Mouse (Mus musculus): ENCODE data around the gene Pus3. TPM values are rescaled to one million over a fixed set of nuclear protein-coding genes. Genes with fewer than 3 reads are reported as not detected.

The Pus3 gene
- total and polyA plus RNA-seq, 2 experiments: 1.3 to 5.3 TPM

DNA sequence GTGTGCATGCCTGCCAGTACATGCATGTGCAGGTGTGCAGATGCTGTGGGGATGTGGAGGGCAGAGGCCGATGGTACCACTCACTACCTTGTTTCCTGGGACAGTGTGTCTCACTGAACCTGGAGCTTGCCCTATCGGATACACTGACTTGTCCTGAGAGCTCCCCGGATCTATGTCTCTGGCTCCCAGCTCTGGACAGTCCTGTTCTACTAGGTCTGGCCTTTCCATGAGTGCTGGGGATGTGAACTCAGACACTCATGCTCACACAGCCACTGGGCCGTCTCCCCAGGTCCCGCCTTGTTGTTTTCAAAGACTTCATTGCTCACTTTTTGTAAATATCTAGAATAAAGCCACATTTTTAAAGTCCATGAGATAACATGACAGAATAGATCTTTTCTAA, 17.4 kb upstream of the Pus3 start:
- Histone ChIP-seq H3K79me2 (ENCODE audit: control insufficient read depth, insufficient read depth, low read length) (no peaks in the 10 kb centered on the region), H3K9ac (ENCODE audit: low read depth, low read length) (no peak overlapping the region), H3K36me3 (ENCODE audit: control insufficient read depth, insufficient read depth, low read length) (no peaks in the 10 kb centered on the region), H3K27me3 (ENCODE audit: control insufficient read depth, insufficient read depth, low read length) (no peaks in the 10 kb centered on the region), H3K4me3 (ENCODE audit: insufficient read depth, low read depth, low read length) (no peak overlapping the region), H3K27ac (replicated peaks; ENCODE audit: insufficient read depth, low read depth, low read length) (no peak overlapping the region), H3K4me1 (ENCODE audit: control insufficient read depth, insufficient read depth, low read length) (no peaks in the 10 kb centered on the region)
- 81% methylated on average over 5 of the region's 5 CpGs for WGBS
- no peak for DNase-seq (ENCODE audit: extremely low read depth, low read depth, low spot score)
- TF ChIP-seq POLR2A (IDR thresholded peaks at IDR 0.05; ENCODE audit: extremely low read depth, insufficient read depth, low read length) (no peak), CTCF (IDR thresholded peaks at IDR 0.05; ENCODE audit: low read depth, low read length) (no peak)

GRCm38 (mm10) chr9:35541488-35541887, 16.9 kb upstream of the Pus3 start:
- peak; percentile 35 for DNase-seq (ENCODE audit: extremely low read depth, low read depth, low spot score)
- H3K4me1 ChIP-seq (ENCODE audit: control insufficient read depth, insufficient read depth, low read length): no peaks in the 10 kb centered on the region
- H3K79me2 ChIP-seq (ENCODE audit: control insufficient read depth, insufficient read depth, low read length): no peaks in the 10 kb centered on the region
- no peak overlapping the region for H3K27ac ChIP-seq (replicated peaks; ENCODE audit: insufficient read depth, low read depth, low read length)
- H3K36me3 ChIP-seq (ENCODE audit: control insufficient read depth, insufficient read depth, low read length): no peaks in the 10 kb centered on the region
- WGBS: 9% methylated on average over 6 of the region's 6 CpGs
- no peak overlapping the region for H3K9ac ChIP-seq (ENCODE audit: low read depth, low read length)
- TF ChIP-seq CTCF (IDR thresholded peaks at IDR 0.05; ENCODE audit: low read depth, low read length) (peak; percentile 67), POLR2A (IDR thresholded peaks at IDR 0.05; ENCODE audit: extremely low read depth, insufficient read depth, low read length) (no peak)
- H3K27me3 ChIP-seq (ENCODE audit: control insufficient read depth, insufficient read depth, low read length): no peaks in the 10 kb centered on the region
- H3K4me3 ChIP-seq (ENCODE audit: insufficient read depth, low read depth, low read length): no peak overlapping the region

GRCm38 (mm10) chr9:35541941-35542340, 16.5 kb upstream of the Pus3 start:
- H3K79me2 ChIP-seq (ENCODE audit: control insufficient read depth, insufficient read depth, low read length): no peaks in the 10 kb centered on the region
- H3K27ac ChIP-seq (replicated peaks; ENCODE audit: insufficient read depth, low read depth, low read length): no peak overlapping the region
- no peaks in the 10 kb centered on the region for H3K27me3 ChIP-seq (ENCODE audit: control insufficient read depth, insufficient read depth, low read length)
- no peak for DNase-seq (ENCODE audit: extremely low read depth, low read depth, low spot score)
- no peaks in the 10 kb centered on the region for H3K36me3 ChIP-seq (ENCODE audit: control insufficient read depth, insufficient read depth, low read length)
- no peak overlapping the region for H3K9ac ChIP-seq (ENCODE audit: low read depth, low read length)
- no peaks in the 10 kb centered on the region for H3K4me1 ChIP-seq (ENCODE audit: control insufficient read depth, insufficient read depth, low read length)
- no peak overlapping the region for H3K4me3 ChIP-seq (ENCODE audit: insufficient read depth, low read depth, low read length)
- WGBS: 55% methylated on average over 6 of the region's 6 CpGs
- TF ChIP-seq CTCF (IDR thresholded peaks at IDR 0.05; ENCODE audit: low read depth, low read length) (no peak), POLR2A (IDR thresholded peaks at IDR 0.05; ENCODE audit: extremely low read depth, insufficient read depth, low read length) (no peak)

DNA sequence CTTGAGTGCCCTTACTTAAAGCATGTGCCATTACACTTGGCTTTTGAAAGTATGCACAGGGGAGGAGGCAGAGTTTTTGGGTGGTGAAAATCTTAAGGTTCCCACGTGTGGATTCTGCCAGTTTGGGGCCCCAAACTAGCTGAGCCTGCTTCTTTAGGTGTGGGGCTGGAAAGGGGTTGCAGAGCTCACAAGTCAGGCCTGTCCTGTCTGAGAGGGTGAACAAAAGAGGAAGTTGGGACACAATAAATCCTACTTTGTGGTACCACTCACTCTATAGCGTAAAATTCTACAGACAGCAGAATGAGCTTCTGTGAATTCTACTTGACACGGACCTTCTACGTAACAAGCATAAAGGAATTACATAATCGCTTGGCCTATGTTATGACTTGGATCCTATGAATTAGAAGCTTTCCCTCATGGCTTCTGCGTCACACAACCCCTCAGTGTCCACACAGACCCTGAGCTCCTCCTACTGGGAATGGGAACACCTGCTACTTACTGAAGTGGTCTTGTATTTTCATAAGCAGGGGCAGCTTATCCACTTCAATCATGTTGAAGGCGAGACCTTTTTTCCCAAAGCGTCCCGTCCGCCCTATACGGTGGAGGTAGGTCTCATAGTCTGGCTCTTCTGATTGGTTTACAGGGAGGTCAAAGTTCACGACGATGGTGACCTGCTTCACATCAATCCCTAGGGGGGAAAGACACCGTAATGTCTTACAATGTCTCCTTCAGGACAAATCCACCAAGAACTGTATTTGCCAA, 15.1 kb upstream of the Pus3 start:
- WGBS: 88% methylated on average over 14 of the region's 14 CpGs
- no peak for DNase-seq (ENCODE audit: extremely low read depth, low read depth, low spot score)
- H3K27ac ChIP-seq (replicated peaks; ENCODE audit: insufficient read depth, low read depth, low read length): no peak overlapping the region
- H3K4me1 ChIP-seq (ENCODE audit: control insufficient read depth, insufficient read depth, low read length): no peaks in the 10 kb centered on the region
- H3K4me3 ChIP-seq (ENCODE audit: insufficient read depth, low read depth, low read length): no peak overlapping the region
- H3K9ac ChIP-seq (ENCODE audit: low read depth, low read length): no peak overlapping the region
- H3K79me2 ChIP-seq (ENCODE audit: control insufficient read depth, insufficient read depth, low read length): no peaks in the 10 kb centered on the region
- no peaks in the 10 kb centered on the region for H3K36me3 ChIP-seq (ENCODE audit: control insufficient read depth, insufficient read depth, low read length)
- TF ChIP-seq CTCF (IDR thresholded peaks at IDR 0.05; ENCODE audit: low read depth, low read length) (no peak), POLR2A (IDR thresholded peaks at IDR 0.05; ENCODE audit: extremely low read depth, insufficient read depth, low read length) (no peak)
- H3K27me3 ChIP-seq (ENCODE audit: control insufficient read depth, insufficient read depth, low read length): no peaks in the 10 kb centered on the region

DNA sequence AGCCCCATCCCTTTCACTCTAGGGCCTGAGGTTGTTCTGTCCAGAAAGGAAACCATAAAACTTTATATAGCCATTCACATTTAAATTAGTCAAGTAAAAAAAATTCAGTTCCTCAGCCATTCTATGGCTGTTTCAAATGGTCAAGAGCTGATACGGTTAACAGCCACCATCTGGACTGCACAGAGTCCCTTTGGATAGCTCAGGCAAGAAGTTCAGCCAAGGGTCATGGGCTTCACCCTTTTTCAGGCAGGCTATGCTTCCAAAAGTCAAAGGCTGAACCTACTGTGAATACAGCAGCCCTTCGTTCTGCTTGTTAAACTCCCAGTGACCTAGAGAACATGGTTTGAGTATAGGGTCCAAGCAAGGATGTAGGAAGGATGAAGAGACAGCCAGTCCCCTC, 13.7 kb upstream of the Pus3 start:
- 19% methylated on average over 2 of the region's 2 CpGs for WGBS
- DNase-seq (ENCODE audit: extremely low read depth, low read depth, low spot score): peak; percentile 53
- H3K4me3 ChIP-seq (ENCODE audit: insufficient read depth, low read depth, low read length): no peak overlapping the region
- no peak overlapping the region for H3K27ac ChIP-seq (replicated peaks; ENCODE audit: insufficient read depth, low read depth, low read length)
- no peaks in the 10 kb centered on the region for H3K79me2 ChIP-seq (ENCODE audit: control insufficient read depth, insufficient read depth, low read length)
- TF ChIP-seq POLR2A (IDR thresholded peaks at IDR 0.05; ENCODE audit: extremely low read depth, insufficient read depth, low read length): no peak
- no peak for TF ChIP-seq CTCF (IDR thresholded peaks at IDR 0.05; ENCODE audit: low read depth, low read length)
- H3K9ac ChIP-seq (ENCODE audit: low read depth, low read length): no peak overlapping the region
- H3K4me1 ChIP-seq (ENCODE audit: control insufficient read depth, insufficient read depth, low read length): no peaks in the 10 kb centered on the region
- no peaks in the 10 kb centered on the region for H3K27me3 ChIP-seq (ENCODE audit: control insufficient read depth, insufficient read depth, low read length)
- no peaks in the 10 kb centered on the region for H3K36me3 ChIP-seq (ENCODE audit: control insufficient read depth, insufficient read depth, low read length)

- H3K79me2 ChIP-seq (ENCODE audit: control insufficient read depth, insufficient read depth, low read length): no peaks in the 10 kb centered on the region
- H3K4me3 ChIP-seq (ENCODE audit: insufficient read depth, low read depth, low read length): no peak overlapping the region
- no peaks in the 10 kb centered on the region for H3K4me1 ChIP-seq (ENCODE audit: control insufficient read depth, insufficient read depth, low read length)
- no peak for DNase-seq (ENCODE audit: extremely low read depth, low read depth, low spot score)
- no peaks in the 10 kb centered on the region for H3K27me3 ChIP-seq (ENCODE audit: control insufficient read depth, insufficient read depth, low read length)
- no peak overlapping the region for H3K27ac ChIP-seq (replicated peaks; ENCODE audit: insufficient read depth, low read depth, low read length)
- no peak for TF ChIP-seq CTCF (IDR thresholded peaks at IDR 0.05; ENCODE audit: low read depth, low read length)
- no peak for TF ChIP-seq POLR2A (IDR thresholded peaks at IDR 0.05; ENCODE audit: extremely low read depth, insufficient read depth, low read length)
- H3K9ac ChIP-seq (ENCODE audit: low read depth, low read length): no peak overlapping the region
- H3K36me3 ChIP-seq (ENCODE audit: control insufficient read depth, insufficient read depth, low read length): no peaks in the 10 kb centered on the region
- 71% methylated on average over 12 of the region's 12 CpGs for WGBS
Observed at GRCm38 (mm10) chr9:35545704-35546103, 12.7 kb upstream of the Pus3 start.

Measured in liver, adult 2 months (tissue).